Mouse (Mus musculus) mouse embryonic stem cell (cell line): ENCODE measurements at regions not wholly inside any gene's neighbourhood (a gene's known extent, or its start where the extent isn't known, plus 50 kb on each side); places are given as distances from the start of the nearest gene placed in this dataset.

Source experiments
- in situ Hi-C, 2 experiments: fragments of 300-500 bp; cut with MboI; formaldehyde crosslinking; loops; 1 replicate in 1 of 2; 3 replicates in 1 of 2; pipeline ENCODE4 v1.14.3; 2019 to 2020; ENCODE audit warnings: low sequenced_read_pairs in 2 of 2, low pct_unique_long_range_greater_than_20kb in 1 of 2, mixed read lengths in 1 of 2; ENCODE audit not compliant: unreplicated experiment in 1 of 2

DNA sequence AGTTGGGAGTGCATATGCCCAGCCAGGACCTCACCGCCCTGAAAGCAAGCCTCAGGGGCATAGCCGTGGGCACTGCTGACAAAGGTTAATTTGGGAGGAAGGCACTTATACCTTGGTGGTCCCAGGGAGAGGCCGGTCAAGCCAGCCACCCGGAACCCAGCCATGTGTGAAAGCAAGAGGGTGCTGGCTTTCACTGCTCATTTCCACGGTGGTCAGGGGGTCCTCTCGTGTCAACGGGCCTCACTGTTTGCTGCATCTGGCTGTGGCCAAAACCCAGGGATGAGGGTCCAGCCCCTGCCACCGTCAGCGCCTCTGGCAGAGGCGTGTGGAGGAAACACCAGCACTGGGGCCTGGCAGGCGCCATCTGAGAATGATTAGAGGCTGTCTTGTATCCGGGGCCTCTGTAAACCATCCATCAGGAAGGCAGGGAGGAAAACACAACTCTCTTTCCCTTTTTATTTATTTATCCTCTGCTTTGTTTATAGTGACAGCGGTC lies 238.7 kb downstream of the Cdc5l start:
- in situ Hi-C loops = no loop called here

DNA sequence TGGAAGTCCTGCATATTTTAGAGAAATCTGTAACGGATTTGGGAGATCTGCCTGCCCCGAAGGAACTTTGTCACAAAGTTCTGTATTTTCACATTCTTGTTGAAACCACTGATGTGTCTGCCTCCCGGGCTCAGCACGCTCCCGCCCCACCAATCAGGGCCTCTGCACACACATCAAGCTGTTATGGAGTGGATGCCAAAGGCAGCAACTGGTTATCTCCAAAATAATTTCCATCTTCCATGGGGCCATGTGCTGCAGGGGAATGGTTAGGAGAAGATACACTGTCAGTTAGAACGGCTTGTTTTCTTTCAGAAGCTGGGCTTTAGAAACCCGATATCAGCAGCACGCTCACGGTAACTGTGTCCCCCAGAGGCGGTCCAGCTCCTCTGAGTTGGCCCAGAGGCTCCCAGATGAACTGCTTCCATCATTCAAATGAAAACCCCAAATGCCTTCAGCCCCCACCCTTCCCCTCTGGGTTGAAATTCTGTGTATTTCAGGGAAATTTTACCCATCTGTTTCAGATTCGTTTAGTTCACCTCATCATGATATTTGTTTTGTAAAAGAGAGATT lies 240.0 kb downstream of the Cdc5l start:
- in situ Hi-C loops = no loop called here

DNA sequence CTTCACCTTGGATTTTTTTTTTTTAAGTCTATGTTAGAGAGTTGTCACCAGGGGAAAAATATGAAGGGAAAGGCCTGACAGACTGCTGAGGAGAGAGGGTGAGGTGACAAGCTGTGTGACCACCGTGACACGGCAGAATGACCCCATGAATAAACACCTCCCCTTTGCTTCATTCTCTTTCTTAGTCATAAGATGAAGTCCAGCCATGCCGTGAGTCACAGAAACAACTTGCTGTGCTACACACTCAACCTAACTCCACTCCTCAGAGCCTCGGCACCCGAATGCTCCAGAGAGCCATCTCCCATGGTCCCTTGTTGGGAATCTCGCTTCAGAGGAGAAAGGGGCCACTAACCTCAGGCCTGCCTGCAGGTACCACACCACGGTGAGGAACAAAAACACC lies 246.1 kb downstream of the Cdc5l start:
- in situ Hi-C loops = no loop called here

DNA sequence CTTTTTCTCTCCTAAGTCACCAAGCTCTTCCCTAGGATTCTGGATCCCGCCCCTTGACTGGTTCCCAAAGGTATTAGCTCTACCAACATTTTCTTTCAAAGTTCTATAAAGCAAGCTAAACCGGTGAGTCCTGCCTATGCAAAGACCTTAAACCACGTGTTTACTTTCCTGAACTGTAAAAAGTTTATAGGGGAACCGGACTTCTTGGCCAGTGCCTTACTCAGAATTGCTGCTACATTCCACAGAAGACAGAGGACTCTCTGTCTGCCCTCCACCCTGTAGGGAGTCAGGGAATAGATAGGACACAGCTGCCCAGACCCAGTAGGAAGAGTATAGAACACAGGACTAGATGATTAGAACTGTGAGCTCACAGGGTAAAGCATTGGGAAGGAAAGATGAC lies 257.2 kb downstream of the Cdc5l start:
- in situ Hi-C loops = no loop called here

DNA sequence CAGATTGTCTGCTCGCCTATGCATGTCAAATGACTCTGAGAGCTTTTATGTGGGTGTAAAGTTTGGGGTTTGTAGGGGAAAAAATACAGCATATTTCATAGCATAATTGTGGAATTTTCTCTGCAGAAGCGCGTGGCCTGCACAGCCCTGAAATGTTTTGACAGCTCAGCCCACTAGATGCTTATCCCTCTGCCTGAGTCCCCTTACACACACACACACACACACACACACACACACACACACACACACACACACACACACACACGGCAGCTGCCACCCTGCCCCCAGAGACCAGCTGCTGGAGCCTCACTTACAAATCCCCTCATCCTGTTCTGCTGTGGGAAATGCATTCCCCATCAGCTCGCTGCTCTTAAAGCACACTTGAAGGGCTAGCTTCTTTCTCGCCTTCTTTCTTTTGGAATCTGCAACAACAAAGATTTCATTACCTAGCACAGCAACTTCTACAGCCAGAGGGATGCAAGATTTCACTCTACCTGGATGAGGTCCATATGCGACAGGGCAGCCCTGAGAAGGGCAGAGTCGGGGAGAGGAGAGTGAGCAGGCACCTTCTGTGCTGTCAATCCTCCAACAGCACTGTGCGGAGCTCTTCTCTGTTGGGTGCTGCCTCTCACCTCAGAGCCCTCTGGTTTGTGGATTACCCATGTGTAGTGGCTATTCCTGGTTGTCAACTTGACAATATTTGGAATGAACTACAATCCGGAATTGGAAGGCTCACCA lies 264.1 kb downstream of the Cdc5l start:
- in situ Hi-C loops = no loop called here
